Mouse (Mus musculus): ENCODE measurements at regions not wholly inside any gene's neighbourhood (a gene's known extent, or its start where the extent isn't known, plus 50 kb on each side); places are given as distances from the start of the nearest gene placed in this dataset.

- ATAC-seq (replicated peaks; ENCODE audit: low FRiP score) (no peak), DNase-seq (ENCODE audit: low spot score) (no peak)
- H3K9ac ChIP-seq (ENCODE audit: low read length), result no peak overlapping the region
- no peak overlapping the region for H3K4me2 ChIP-seq (ENCODE audit: low read depth, low read length, severe bottlenecking)
- H3K9me3 ChIP-seq (ENCODE audit: control insufficient read depth, low read length), result no peaks in the 10 kb centered on the region
- 81% methylated on average over 10 of the region's 10 CpGs for WGBS
- no peaks in the 10 kb centered on the region; the same call in 1 of the 2 replicates for H3K4me1 ChIP-seq (replicated peaks; ENCODE audit: control insufficient read depth, insufficient read depth, low read length)
- no peak overlapping the region for H3K4me3 ChIP-seq (ENCODE audit: low read depth, low read length)
- H3K27ac ChIP-seq (ENCODE audit: low read depth, low read length), result no peak overlapping the region
- H3K36me3 ChIP-seq (ENCODE audit: control insufficient read depth, insufficient read depth, low read length), result no peaks in the 10 kb centered on the region
- no peaks in the 10 kb centered on the region for H3K27me3 ChIP-seq (ENCODE audit: control insufficient read depth, insufficient read depth, low read length)
Observed at GRCm38 (mm10) chr10:111558675-111559340, 52.7 kb downstream of the Phlda1 start.

DNA sequence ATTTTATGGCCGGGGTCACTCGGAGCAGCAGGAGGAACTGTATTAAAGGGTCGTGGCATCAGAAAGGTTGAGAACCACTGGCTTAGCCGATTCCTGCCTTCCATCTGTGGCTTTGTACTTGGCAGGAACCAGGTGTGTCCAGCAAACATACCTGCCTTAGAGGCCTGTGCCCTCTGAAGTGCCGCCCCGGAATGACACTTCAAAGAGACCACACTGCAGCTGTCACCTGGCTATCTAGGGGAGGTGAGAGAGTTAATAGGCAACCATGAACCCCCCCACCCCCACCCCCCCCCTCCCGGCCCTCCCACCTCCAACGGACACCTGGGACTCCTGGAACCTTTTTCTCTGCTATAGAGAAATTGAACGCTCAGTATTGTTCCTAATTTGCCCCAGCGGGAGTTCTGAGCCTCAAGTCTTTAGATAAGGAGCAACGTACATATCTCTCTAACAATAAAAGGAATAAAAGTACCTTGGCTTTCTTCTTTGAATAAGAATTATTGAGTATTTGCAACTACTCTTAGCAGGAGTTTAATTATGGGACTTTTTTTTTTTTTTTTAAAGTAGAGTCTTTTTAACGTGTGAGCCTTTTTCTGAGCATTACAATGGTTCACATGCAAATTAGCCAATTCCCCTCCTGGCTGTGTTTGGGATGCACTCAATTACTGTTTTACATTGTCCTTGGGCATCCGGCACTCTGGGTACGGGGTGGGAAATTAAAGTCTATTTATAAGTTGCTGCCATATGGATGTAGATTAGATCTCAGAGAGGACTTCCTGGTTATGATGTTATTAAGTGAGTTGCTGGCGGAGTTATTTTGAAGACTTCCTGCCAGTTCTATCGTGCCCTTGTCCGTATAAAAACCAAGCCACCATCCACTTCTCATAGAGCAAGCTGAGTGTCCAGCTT lies 53.5 kb downstream of the Phlda1 start:
- Histone ChIP-seq H3K9ac (ENCODE audit: low read length) (no peak overlapping the region), H3K4me2 (ENCODE audit: low read depth, low read length, severe bottlenecking) (no peak overlapping the region), H3K27me3 (ENCODE audit: control insufficient read depth, insufficient read depth, low read length) (no peaks in the 10 kb centered on the region), H3K9me3 (ENCODE audit: control insufficient read depth, low read length) (no peaks in the 10 kb centered on the region), H3K36me3 (ENCODE audit: control insufficient read depth, insufficient read depth, low read length) (no peaks in the 10 kb centered on the region), H3K4me3 (ENCODE audit: low read depth, low read length) (no peak overlapping the region), H3K27ac (ENCODE audit: low read depth, low read length) (no peak overlapping the region), H3K4me1 (replicated peaks; ENCODE audit: control insufficient read depth, insufficient read depth, low read length) (no peaks in the 10 kb centered on the region; the same call in 1 of the 2 replicates)
- DNase-seq (ENCODE audit: low spot score), result no peak
- 0 out of 2 replicates have a peak, but pooled peaks have one; percentile 25 for ATAC-seq (replicated peaks; ENCODE audit: low FRiP score)
- WGBS, result 61% methylated on average over 17 of the region's 17 CpGs

GRCm38 (mm10) chr10:111562628-111563027 lies 56.5 kb downstream of the Phlda1 start:
- H3K27ac ChIP-seq (ENCODE audit: low read depth, low read length), result no peak overlapping the region
- no peaks in the 10 kb centered on the region for H3K9me3 ChIP-seq (ENCODE audit: control insufficient read depth, low read length)
- H3K36me3 ChIP-seq (ENCODE audit: control insufficient read depth, insufficient read depth, low read length), result no peaks in the 10 kb centered on the region
- H3K4me1 ChIP-seq (replicated peaks; ENCODE audit: control insufficient read depth, insufficient read depth, low read length), result no peaks in the 10 kb centered on the region; the same call in 1 of the 2 replicates
- H3K4me2 ChIP-seq (ENCODE audit: low read depth, low read length, severe bottlenecking), result no peak overlapping the region
- ATAC-seq (replicated peaks; ENCODE audit: low FRiP score) (no peak), DNase-seq (ENCODE audit: low spot score) (no peak)
- H3K9ac ChIP-seq (ENCODE audit: low read length), result no peak overlapping the region
- no peaks in the 10 kb centered on the region for H3K27me3 ChIP-seq (ENCODE audit: control insufficient read depth, insufficient read depth, low read length)
- H3K4me3 ChIP-seq (ENCODE audit: low read depth, low read length), result no peak overlapping the region
- WGBS, result 87% methylated on average over 8 of the region's 8 CpGs

DNA sequence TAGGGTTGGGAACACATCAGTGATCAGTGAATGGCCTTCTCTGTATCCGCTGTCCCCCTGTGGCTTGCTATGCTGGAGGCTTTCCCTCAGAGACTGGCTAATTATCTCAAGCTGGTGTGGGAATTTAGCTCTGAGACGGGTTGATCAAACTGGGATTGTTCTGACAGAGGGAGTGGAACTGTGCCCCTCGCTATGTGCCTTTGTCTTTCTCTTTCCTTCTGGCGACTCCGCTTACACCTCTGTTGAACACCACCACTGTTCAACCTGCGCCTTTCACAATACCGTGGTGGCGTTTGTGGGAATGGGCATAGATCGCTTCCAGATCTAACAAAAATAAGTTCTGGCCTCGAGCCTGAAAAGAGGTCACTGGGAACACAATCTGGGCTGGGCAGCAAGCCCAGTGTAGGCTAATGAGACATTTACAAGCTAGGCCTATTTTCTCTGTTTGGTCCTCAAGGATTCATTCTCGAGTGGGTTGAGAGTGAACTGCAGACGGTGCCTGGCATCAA lies 60.8 kb downstream of the Phlda1 start:
- Histone ChIP-seq H3K36me3 (ENCODE audit: control insufficient read depth, insufficient read depth, low read length) (no peaks in the 10 kb centered on the region), H3K27ac (ENCODE audit: low read depth, low read length) (no peak overlapping the region), H3K4me1 (replicated peaks; ENCODE audit: control insufficient read depth, insufficient read depth, low read length) (no peaks in the 10 kb centered on the region), H3K4me3 (ENCODE audit: low read depth, low read length) (no peak overlapping the region), H3K27me3 (ENCODE audit: control insufficient read depth, insufficient read depth, low read length) (no peaks in the 10 kb centered on the region), H3K9me3 (ENCODE audit: control insufficient read depth, low read length) (no peaks in the 10 kb centered on the region), H3K9ac (ENCODE audit: low read length) (no peak overlapping the region), H3K4me2 (ENCODE audit: low read depth, low read length, severe bottlenecking) (no peak overlapping the region)
- ATAC-seq (replicated peaks; ENCODE audit: low FRiP score) (peak; percentile 45), DNase-seq (ENCODE audit: low spot score) (no peak)
- 43% methylated on average over 12 of the region's 12 CpGs for WGBS

DNA sequence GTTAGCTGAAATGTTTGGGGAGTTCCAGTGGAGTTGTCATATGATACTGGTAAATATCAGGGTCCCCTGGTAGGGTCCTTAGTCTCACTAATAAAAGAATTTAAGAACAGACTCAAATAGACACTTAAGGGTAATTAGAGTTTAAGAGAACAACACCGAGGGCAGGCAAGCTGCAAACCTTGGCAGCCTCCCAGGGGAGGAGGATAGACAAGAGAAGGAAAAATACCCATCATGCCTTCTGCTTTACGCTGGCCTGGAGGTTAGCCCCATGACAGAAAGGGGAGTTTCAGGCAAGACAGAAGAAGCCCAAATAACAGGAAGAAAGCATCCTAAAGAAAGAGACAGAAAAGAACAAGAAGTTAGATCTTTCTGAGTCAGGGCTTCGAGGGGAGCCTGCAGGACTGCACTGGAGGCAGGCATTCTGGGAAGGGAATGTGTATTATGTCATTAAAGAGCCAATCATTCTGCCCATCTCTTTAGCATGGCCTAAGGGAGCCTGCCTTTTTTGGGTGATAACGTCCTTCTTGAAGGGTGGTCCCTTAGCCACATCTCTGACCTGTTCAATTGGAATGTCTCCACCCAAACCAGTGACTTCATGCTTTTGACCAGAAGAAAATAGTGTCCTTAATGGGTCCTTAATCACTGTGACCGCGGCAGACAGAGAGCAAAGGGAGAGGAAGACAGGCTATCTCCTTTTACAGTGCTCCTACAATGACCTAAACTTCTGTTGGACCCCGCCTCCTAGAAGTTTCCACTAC lies 64.6 kb downstream of the Phlda1 start:
- ATAC-seq (replicated peaks; ENCODE audit: low FRiP score) (no peak), DNase-seq (ENCODE audit: low spot score) (no peak)
- Histone ChIP-seq H3K9me3 (ENCODE audit: control insufficient read depth, low read length) (no peaks in the 10 kb centered on the region), H3K36me3 (ENCODE audit: control insufficient read depth, insufficient read depth, low read length) (no peaks in the 10 kb centered on the region), H3K27ac (ENCODE audit: low read depth, low read length) (no peak overlapping the region), H3K27me3 (ENCODE audit: control insufficient read depth, insufficient read depth, low read length) (no peaks in the 10 kb centered on the region), H3K4me3 (ENCODE audit: low read depth, low read length) (no peak overlapping the region), H3K4me1 (replicated peaks; ENCODE audit: control insufficient read depth, insufficient read depth, low read length) (no peaks in the 10 kb centered on the region), H3K9ac (ENCODE audit: low read length) (no peak overlapping the region), H3K4me2 (ENCODE audit: low read depth, low read length, severe bottlenecking) (no peak overlapping the region)
- 73% methylated on average over 7 of the region's 7 CpGs for WGBS

DNA sequence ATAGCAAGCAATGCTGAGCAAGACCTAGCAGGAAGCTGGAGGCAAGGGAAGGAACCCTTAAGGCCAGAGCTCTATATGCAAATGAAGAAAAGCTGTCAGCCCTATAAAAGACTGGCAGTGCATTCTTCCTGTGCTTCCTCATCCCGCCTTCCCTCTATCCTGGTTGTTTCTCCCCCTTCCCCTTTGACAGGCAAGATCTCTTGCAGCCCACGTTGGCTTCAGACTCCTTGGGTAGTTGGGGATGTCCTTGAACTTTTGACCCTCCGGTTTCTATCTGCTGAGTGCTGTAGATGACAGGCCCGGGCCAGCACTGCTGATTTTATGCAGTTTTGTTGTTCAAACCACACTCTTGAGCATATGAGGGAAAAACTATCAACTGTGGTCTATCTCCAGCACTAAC lies 68.1 kb downstream of the Phlda1 start:
- H3K9me3 ChIP-seq (ENCODE audit: control insufficient read depth, low read length), result no peaks in the 10 kb centered on the region
- H3K27ac ChIP-seq (ENCODE audit: low read depth, low read length), result no peak overlapping the region
- no peaks in the 10 kb centered on the region for H3K27me3 ChIP-seq (ENCODE audit: control insufficient read depth, insufficient read depth, low read length)
- no peaks in the 10 kb centered on the region for H3K4me1 ChIP-seq (replicated peaks; ENCODE audit: control insufficient read depth, insufficient read depth, low read length)
- H3K4me2 ChIP-seq (ENCODE audit: low read depth, low read length, severe bottlenecking), result no peak overlapping the region
- no peak overlapping the region for H3K9ac ChIP-seq (ENCODE audit: low read length)
- H3K36me3 ChIP-seq (ENCODE audit: control insufficient read depth, insufficient read depth, low read length), result no peaks in the 10 kb centered on the region
- H3K4me3 ChIP-seq (ENCODE audit: low read depth, low read length), result no peak overlapping the region
- DNase-seq (ENCODE audit: low spot score) (no peak), ATAC-seq (replicated peaks; ENCODE audit: low FRiP score) (no peak)
- 80% methylated on average over 4 of the region's 4 CpGs for WGBS

DNA sequence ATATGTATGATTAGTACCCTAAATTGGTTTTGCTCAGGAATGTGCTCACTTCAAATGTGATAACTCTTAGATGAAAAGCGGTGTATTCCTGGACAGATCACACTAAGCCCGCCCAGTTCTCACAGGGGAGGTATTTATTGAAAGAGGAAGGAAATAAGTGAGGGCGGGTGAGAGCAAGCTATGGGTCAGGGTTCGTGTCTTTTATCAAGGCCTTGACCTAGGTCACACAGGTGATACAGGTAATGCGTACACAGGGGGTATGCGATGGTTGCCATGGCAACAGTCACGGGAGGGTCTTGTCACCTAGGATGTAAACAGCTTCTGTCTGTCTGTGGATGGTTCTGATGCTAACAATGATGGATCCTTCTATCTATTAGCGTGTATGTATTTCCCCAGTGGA lies 68.7 kb downstream of the Phlda1 start:
- ATAC-seq (replicated peaks; ENCODE audit: low FRiP score), result no peak
- no peaks in the 10 kb centered on the region for H3K27me3 ChIP-seq (ENCODE audit: control insufficient read depth, insufficient read depth, low read length)

DNA sequence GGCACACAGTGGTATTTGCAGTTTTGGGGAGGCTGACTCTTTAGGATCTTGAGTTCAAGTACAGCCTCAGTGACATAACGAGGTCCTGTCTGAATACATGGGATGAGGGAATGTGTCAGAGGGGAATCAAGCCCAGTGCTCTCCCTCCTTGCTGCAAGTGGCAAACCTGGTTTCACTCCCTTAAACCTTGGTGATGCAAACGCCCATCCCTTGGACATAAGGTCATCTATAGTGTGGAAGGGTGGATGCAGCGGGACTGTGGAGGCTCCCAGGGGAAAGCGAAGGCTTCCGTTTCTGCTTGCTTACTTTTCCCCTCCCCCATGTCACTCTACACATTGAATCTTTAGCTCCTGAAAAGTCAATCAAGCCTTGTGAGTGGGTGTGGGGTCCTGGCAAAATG lies 69.2 kb downstream of the Phlda1 start:
- DNase-seq (ENCODE audit: low spot score), result no peak
- H3K9me3 ChIP-seq (ENCODE audit: control insufficient read depth, low read length), result no peaks in the 10 kb centered on the region
- H3K36me3 ChIP-seq (ENCODE audit: control insufficient read depth, insufficient read depth, low read length), result no peaks in the 10 kb centered on the region
- no peaks in the 10 kb centered on the region for H3K4me1 ChIP-seq (replicated peaks; ENCODE audit: control insufficient read depth, insufficient read depth, low read length)
- H3K4me2 ChIP-seq (ENCODE audit: low read depth, low read length, severe bottlenecking), result no peak overlapping the region
- H3K27me3 ChIP-seq (ENCODE audit: control insufficient read depth, insufficient read depth, low read length), result no peaks in the 10 kb centered on the region
- no peak overlapping the region for H3K4me3 ChIP-seq (ENCODE audit: low read depth, low read length)
- 78% methylated on average over 5 of the region's 5 CpGs for WGBS
- ATAC-seq (replicated peaks; ENCODE audit: low FRiP score), result no peak
- no peak overlapping the region for H3K27ac ChIP-seq (ENCODE audit: low read depth, low read length)
- no peak overlapping the region for H3K9ac ChIP-seq (ENCODE audit: low read length)

More for the DNA sequence above, 68.7 kb downstream of the Phlda1 start:
- H3K36me3 ChIP-seq (ENCODE audit: control insufficient read depth, insufficient read depth, low read length), result no peaks in the 10 kb centered on the region
- no peak for DNase-seq (ENCODE audit: low spot score)
- no peak overlapping the region for H3K4me2 ChIP-seq (ENCODE audit: low read depth, low read length, severe bottlenecking)
- H3K9ac ChIP-seq (ENCODE audit: low read length), result no peak overlapping the region
- H3K4me3 ChIP-seq (ENCODE audit: low read depth, low read length), result no peak overlapping the region
- no peaks in the 10 kb centered on the region for H3K9me3 ChIP-seq (ENCODE audit: control insufficient read depth, low read length)
- no peaks in the 10 kb centered on the region for H3K4me1 ChIP-seq (replicated peaks; ENCODE audit: control insufficient read depth, insufficient read depth, low read length)
- H3K27ac ChIP-seq (ENCODE audit: low read depth, low read length), result no peak overlapping the region
- 81% methylated on average over 8 of the region's 8 CpGs for WGBS
